Comparison of ENCODE assay signal across 15 mouse cellular contexts in genomic region chr6:125236782-125237181, GRCm38 (mm10). TPM values are rescaled to one million over a fixed set of nuclear protein-coding genes. Genes with fewer than 3 reads are reported as not detected.
DNase-seq lines count a peak whose midpoint lies in the region; ATAC-seq lines count a peak whose summit lies in the region.
"Had no signal": no experiment of that assay in that cellular context is flagged by ENCODE, and none has a peak within 500 bp of the region (broad histone marks: within the 10 kb centered on the region; RNA-seq: fewer than 3 reads in every experiment).

TSS of gene Cd27 (minus strand) at chr6:125237010.

- H3K4me1 ChIP-seq in liver, embryonic 12.5 days, result peaks cover 30% of the 10 kb centered on the region
- peaks cover 15% of the 10 kb centered on the region for H3K4me1 ChIP-seq in liver, embryonic 11.5 days (replicated peaks; ENCODE audit: control insufficient read depth, insufficient read depth, low read length)

- WGBS in liver, embryonic 12.5 days (ENCODE audit: insufficient replicate concordance), result 48% methylated on average over 6 of the region's 6 CpGs
- 65% methylated on average over 6 of the region's 6 CpGs for WGBS in liver, embryonic 11.5 days

- H3K27ac ChIP-seq in liver, embryonic 12.5 days, result 0 out of 2 replicates have a peak within 1 kb of the TSS, but pooled peaks have one; percentile 14
- no peak within 1 kb of the TSS for H3K27ac ChIP-seq in liver, embryonic 11.5 days (ENCODE audit: low read depth, low read length)
- H3K27ac ChIP-seq: heart, adult 2 months; hindbrain, embryonic 12.5 days; limb, embryonic 10.5 days had no signal

- DNase-seq in liver, embryonic 11.5 days (ENCODE audit: low spot score), result no peak
- DNase-seq in thymus, postnatal 14 days, result peak; percentile 89
- DNase-seq in adrenal gland, postnatal 10 days, result no peak
- DNase-seq: cerebellum, adult 9-10 months; heart, adult 2 months; kidney, adult 9 months; lung, embryonic 14.5 days; midbrain, embryonic 14.5 days; right cerebral cortex, postnatal 4 days had no signal

- H3K4me2 ChIP-seq in liver, embryonic 12.5 days, result no peak within 1 kb of the TSS
- no peak within 1 kb of the TSS for H3K4me2 ChIP-seq in liver, embryonic 11.5 days
- H3K4me2 ChIP-seq: hindbrain, embryonic 12.5 days; lung, embryonic 14.5 days had no signal

- H3K4me3 ChIP-seq in liver, embryonic 12.5 days, result no peak within 1 kb of the TSS
- H3K4me3 ChIP-seq in liver, embryonic 11.5 days (ENCODE audit: low read depth, low read length), result no peak within 1 kb of the TSS
- H3K4me3 ChIP-seq: heart, adult 2 months; hindbrain, embryonic 12.5 days; limb, embryonic 10.5 days had no signal

- H3K9me3 ChIP-seq in liver, embryonic 12.5 days (replicated peaks), result no peaks in the 10 kb centered on the region
- no peaks in the 10 kb centered on the region for H3K9me3 ChIP-seq in liver, embryonic 11.5 days (ENCODE audit: control insufficient read depth, low read length)
- H3K9me3 ChIP-seq: hindbrain, embryonic 12.5 days; limb, embryonic 10.5 days had no signal

- H3K27me3 ChIP-seq in liver, embryonic 12.5 days (replicated peaks), result no peaks in the 10 kb centered on the region
- no peaks in the 10 kb centered on the region for H3K27me3 ChIP-seq in liver, embryonic 11.5 days (replicated peaks; ENCODE audit: control insufficient read depth, insufficient read depth, low read length)
- H3K27me3 ChIP-seq: hindbrain, embryonic 12.5 days had no signal

- ATAC-seq in liver, embryonic 12.5 days, result no peak
- ATAC-seq in liver, embryonic 11.5 days (replicated peaks; ENCODE audit: low FRiP score), result no peak
- peak; percentile 44 for ATAC-seq in activated CD4-positive, CD25-positive, alpha-beta regulatory T cell, adult 4 months
- peak; percentile 25; the same call in 1 of the 2 replicates for ATAC-seq in megakaryocyte, adult 5-6 weeks (ENCODE audit: poor library complexity, severe bottlenecking)
- ATAC-seq in monocyte, adult 5-6 weeks (replicated peaks; ENCODE audit: insufficient number of reproducible peaks, low FRiP score, low TSS enrichment, poor library complexity, severe bottlenecking), result no peak

- H3K36me3 ChIP-seq in liver, embryonic 12.5 days, result no peaks in the 10 kb centered on the region
- H3K36me3 ChIP-seq in liver, embryonic 11.5 days (ENCODE audit: control insufficient read depth, insufficient read depth, low read length), result no peaks in the 10 kb centered on the region
- H3K36me3 ChIP-seq: hindbrain, embryonic 12.5 days; limb, embryonic 10.5 days had no signal

- no peak within 1 kb of the TSS for H3K9ac ChIP-seq in liver, embryonic 12.5 days
- no peak within 1 kb of the TSS for H3K9ac ChIP-seq in liver, embryonic 11.5 days (ENCODE audit: low read depth, low read length)
- H3K9ac ChIP-seq: hindbrain, embryonic 12.5 days; lung, embryonic 14.5 days had no signal

RNA-seq across cellular contexts. Expression of gene Cd27, which starts in this region (rescaled TPM):
- 2.6 and 3.2 TPM in 2 replicates for polyA plus RNA-seq in liver, embryonic 12.5 days (2016; fragmentation: Nextera tagmentation; extraction: Ambion mirVana)
- 2.7 and 3.2 TPM in 2 replicates for polyA plus RNA-seq in liver, embryonic 11.5 days (2014; fragmentation: Nextera tagmentation; extraction: Ambion mirVana)
- 100 to 1,000 TPM; 427 to 432 TPM for polyA plus RNA-seq in activated CD4-positive, CD25-positive, alpha-beta regulatory T cell, adult 4 months (2017; shearing (Covaris generic))
- total RNA-seq in megakaryocyte, adult 5-6 weeks (2015), result 3.2 and 5.9 TPM in 2 replicates
- 3.5 and 3.6 TPM in 2 replicates for total RNA-seq in megakaryocyte, adult 5-6 weeks (2017)
- total RNA-seq in monocyte, adult 5-6 weeks (2017), result 9.1 to 38.2 TPM (median 26.6 TPM) in 3 replicates
- 1 to 10 TPM; 1.9 to 2.2 TPM for total RNA-seq in adrenal gland, postnatal 10 days (2021)

Comparison
In these comparisons a context has a peak if more than half of its experiments do, and no peak if none do; other contexts are left out.
1. RNA of gene Cd27 (polyA plus RNA-seq): 427 to 432 TPM in activated CD4-positive, CD25-positive, alpha-beta regulatory T cell, adult 4 months; 2.6 to 3.2 TPM in liver, embryonic 12.5 days and 2.7 to 3.2 TPM in liver, embryonic 11.5 days; every median in the first group is over 100 times any median in the second.
2. ATAC-seq: peak in activated CD4-positive, CD25-positive, alpha-beta regulatory T cell, adult 4 months (single experiment) and megakaryocyte, adult 5-6 weeks (single experiment); none in liver, embryonic 12.5 days (single experiment), liver, embryonic 11.5 days (single experiment) and monocyte, adult 5-6 weeks (single experiment).